Mouse (Mus musculus): Measurements from ENCODE around the gene Ctdnep1.

The Ctdnep1 gene

GRCm38 (mm10) chr11:70029130-70029801 lies 48.3 kb downstream of the Ctdnep1 start:
- peak; percentile 52 to 59 for DNase-seq (ENCODE audit: low spot score in 2 of 2)

- DNase-seq (ENCODE audit: low spot score in 2 of 2): no peak
Observed at GRCm38 (mm10) chr11:70029829-70030550, 49.0 kb downstream of the Ctdnep1 start.

GRCm38 (mm10) chr11:70030651-70031320 lies 49.8 kb downstream of the Ctdnep1 start:
- no peak for DNase-seq (ENCODE audit: low spot score in 2 of 2)

GRCm38 (mm10) chr11:70031321-70031670 lies 50.3 kb downstream of the Ctdnep1 start:
- no peak for DNase-seq (ENCODE audit: low spot score in 2 of 2)

GRCm38 (mm10) chr11:70038174-70038573 lies 57.2 kb downstream of the Ctdnep1 start:
- no peak for DNase-seq (ENCODE audit: low spot score in 2 of 2)

- DNase-seq (ENCODE audit: low spot score in 2 of 2): no peak
Observed at GRCm38 (mm10) chr11:70039631-70040030, 58.7 kb downstream of the Ctdnep1 start.

- no peak for DNase-seq (ENCODE audit: low spot score in 2 of 2)
Observed at GRCm38 (mm10) chr11:70040184-70040583, 59.2 kb downstream of the Ctdnep1 start.
